Mouse (Mus musculus) thymus, postnatal 0 days (tissue): ENCODE measurements at regions not wholly inside any gene's neighbourhood (a gene's known extent, or its start where the extent isn't known, plus 50 kb on each side); places are given as distances from the start of the nearest gene placed in this dataset.
"Not testable (repeated sequence)": the region's sequence is repeated elsewhere in the genome, so short reads cannot be mapped to it uniquely, and the experiment has no call there.

ENCODE experiments used
- DNase-seq: peaks from one replicate; pipeline ENCODE4 v3.0.0-alpha.2; 2015; ENCODE audit warnings: low spot score

DNA sequence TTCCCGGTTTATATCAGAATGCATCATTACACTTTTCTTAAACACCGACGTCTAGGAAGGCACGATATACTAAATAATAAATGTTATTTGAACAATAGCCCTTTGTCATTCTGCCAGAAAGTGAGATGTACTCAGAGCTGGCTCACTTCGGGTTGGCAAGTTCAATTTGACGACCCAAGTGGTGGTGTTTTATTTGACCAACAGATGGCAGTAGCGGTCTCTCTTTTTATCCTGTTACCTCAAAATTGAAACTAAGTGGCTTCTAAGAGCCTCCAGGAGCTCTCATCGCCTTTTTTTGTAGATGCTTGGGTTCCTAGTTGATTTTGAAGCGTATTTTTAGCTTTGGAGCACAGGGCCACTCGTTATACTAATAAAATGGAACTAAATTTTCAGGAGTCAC lies 66.7 kb upstream of the Chmp2b start:
- DNase-seq = peak; percentile 59

DNA sequence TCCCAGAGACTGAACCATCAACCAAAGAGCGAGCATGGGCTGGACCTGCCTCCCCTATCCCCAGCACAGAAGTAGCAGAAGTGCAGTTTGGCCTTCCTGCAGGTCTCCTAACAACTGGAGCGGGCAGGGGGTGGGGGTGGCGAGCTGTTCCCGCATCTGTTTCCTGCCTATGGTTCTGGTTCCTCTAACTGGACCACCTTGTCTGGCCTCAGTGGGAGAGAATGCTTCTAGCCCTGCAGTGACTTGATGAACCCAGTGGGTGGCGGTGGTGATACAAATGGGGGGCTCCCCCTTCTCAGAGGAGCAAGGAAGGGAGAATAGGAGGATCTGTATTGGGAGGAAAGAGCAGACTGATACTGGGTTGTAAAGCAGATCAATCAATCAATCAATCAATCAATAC lies 69.2 kb upstream of the Chmp2b start:
- no peak for DNase-seq

DNA sequence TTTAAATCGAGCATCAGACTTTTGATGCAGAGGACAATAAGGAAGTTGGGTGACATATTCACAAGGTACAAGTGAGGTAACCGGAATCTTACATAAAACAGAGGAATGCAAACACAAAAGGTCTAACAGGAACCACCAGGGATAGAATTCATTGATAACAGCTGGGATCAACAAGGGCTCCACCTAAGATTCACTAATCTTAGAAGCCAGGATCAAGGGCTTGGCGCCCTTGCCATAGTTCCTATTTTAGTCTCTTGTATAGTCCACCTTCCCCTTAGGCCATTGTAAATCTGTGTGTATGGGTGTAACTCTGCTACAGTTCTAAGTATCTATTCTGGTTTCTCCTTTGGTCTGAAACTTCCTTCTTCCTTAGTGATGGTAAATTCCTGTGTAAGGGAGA lies 84.2 kb upstream of the Chmp2b start:
- DNase-seq = not testable (repeated sequence)

DNA sequence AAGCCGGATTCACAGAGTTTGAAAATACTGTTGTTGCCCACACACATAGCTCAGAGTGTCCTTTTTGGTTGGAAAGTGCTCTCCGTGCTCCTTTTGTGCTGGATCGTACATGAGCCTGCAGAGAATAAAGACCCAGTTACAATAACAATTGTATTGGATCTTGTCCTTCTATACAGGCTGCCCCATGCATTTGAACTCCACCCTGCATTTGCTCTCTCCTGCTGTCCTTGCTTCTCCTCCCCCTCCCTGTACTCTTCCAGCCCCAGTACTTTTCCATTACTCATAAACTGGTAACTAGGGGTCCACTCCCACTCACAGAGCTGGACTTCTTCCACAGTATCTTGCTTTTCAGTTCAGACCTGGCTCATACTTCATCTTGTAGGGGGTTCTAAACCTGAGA lies 86.5 kb upstream of the Chmp2b start:
- no peak for DNase-seq

DNA sequence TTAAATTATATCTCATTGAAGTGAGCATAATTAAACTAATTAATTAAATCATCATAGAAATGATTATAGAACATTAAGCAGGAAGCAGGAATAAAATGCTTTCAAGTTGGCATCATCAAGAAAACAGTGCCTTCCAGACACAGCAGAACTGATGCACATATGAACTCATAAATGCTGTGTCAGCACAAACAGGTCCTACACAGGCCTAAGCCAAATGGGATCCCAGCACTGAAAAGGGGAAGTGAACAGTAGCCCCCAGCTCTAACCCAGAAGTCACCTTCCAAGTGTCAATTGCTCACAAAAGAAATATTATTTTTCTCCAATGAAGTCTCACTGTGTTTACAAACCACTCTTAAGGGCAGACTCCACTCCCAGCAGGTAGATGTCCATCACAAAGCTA lies 93.0 kb upstream of the Chmp2b start:
- no peak for DNase-seq

DNA sequence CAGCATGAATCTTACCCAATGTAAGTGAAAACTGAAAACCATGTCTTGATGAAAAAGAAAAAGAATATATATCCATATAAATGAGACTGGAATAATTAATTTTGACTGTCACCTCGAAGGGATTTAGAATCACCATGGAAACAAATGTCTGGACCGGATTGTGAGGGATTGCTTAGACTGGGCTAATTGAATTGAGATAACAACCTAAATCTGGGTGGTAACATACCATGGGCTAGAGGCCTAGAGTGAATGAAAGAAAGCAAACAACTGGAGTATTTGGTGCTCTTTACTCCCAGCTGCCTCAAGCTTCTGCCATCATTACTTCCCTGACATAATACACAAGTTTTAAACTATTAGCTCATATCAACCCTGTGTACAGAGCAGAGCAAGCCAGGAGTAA lies 95.3 kb upstream of the Chmp2b start:
- DNase-seq = no peak

DNA sequence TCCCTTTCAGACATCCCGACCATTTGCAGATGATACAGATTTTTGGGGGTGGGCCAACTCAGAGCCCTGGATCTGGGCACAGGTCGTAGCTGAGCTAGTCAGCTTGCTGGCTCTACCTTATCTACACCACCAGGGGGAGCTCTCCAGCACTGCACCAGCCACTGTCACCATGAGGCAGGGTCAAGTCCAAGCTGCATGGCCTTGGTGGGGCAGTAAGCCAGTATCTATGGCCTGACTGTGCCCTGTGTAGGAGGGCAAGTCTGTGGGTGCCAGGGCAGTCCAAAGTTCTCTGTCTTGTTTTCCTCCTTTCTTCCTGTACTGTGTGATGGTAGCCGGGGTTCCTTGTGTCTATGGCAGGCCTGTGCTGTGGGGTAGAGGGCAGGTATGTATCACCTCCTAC lies 102.3 kb upstream of the Chmp2b start:
- DNase-seq = peak; percentile 14

DNA sequence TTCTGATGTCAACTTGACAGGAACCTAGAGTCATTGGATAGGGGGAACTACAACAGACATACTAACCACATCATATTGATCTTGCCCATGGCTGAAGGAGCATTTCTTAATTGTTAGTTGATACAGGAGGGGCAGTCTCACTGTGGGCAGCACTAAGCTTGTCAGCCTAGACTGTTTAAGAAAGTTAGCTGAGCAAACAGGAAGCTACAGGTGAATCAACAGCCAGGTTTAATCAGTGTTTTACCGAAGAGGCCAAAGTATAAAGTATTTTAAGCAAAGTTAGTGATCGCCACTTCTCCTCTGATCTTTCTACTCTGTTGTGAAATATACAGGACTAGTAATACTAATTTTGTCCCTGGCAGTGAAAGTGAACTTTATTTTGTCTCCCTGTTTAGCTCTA lies 109.6 kb upstream of the Chmp2b start:
- no peak for DNase-seq

DNA sequence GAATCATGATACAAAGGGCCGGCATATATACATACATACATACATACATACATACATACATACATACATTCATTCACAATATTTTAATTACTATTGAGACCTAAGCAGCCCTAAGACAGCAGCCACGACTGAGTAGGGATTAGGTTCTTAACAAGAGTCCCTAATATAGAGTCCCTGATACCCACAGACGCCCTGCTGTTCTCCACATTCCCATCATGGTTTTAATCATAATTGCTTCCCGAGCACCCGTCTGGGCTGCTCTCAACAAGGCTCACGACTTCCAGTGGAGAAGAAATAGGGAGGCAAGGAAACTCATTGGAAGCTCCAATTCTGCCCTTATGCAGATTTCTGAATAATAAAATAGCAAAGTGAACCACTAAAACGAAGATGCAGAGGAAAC lies 120.6 kb upstream of the Chmp2b start:
- DNase-seq = no peak

DNA sequence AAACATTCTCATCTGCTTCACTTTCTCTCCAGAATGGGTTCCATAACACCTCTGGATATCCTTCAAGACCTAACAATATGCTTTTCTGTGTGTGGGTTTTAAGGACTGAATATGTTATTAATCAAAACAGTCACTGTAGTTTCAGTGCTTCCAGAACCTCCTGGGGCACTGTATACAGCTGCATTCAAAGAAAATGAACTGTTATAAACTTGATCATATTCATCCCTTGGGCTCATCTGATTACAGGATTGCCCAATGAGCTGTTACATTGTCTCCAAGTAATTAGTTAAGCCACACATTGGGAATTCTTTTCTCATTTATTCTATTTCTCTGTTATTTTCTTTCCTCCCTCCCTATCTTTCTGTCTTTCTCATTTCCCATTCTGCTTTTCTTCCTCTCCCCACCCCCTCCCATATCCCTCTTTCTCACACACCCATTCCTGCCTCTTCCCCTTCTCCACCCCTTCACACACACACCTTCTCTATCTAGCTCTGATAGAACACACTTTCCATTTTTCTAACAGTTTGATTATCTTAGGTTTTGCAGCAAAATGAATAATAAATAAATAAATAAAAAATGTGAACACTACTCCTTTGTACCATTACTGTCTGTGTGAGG lies 121.3 kb upstream of the Chmp2b start:
- DNase-seq = no peak

DNA sequence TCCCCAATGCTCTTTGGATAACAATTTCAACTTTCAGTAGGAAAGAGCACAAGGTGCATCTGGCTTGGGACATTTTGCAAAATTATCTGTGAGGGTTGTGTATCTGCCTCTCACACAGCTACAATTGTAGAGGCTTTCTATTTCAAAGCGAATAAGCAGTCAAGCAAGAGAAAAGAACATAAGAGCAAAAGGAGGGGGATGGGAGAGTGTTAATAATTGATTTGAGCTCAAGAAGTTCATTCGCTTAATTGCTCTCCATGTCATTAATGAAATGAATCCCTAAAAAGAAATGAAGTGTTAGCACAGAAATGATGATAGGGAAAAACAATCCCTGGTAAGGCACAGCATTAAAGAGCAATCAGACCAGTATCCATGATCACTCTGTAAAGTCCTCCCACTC lies 121.4 kb upstream of the Vgll3 start:
- no peak for DNase-seq

DNA sequence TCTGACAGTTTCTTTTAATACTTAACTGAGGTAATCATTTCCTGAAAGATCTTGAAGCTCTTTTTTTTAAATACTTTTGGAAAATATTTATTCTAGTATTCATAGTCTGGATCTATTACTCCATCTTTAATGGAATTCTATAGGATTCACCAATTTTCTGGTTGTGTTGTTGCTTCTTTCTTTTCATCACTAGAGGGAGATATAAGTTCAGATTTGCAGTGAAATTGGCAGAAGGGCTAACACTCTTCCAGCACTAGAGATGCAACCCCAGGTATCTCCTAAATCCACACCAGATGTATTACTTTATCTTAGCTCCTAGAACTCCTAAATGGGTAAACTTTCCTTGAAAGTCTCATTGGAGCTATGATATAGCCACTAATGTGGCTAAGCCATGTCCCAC lies 99.4 kb upstream of the Vgll3 start:
- DNase-seq = no peak

DNA sequence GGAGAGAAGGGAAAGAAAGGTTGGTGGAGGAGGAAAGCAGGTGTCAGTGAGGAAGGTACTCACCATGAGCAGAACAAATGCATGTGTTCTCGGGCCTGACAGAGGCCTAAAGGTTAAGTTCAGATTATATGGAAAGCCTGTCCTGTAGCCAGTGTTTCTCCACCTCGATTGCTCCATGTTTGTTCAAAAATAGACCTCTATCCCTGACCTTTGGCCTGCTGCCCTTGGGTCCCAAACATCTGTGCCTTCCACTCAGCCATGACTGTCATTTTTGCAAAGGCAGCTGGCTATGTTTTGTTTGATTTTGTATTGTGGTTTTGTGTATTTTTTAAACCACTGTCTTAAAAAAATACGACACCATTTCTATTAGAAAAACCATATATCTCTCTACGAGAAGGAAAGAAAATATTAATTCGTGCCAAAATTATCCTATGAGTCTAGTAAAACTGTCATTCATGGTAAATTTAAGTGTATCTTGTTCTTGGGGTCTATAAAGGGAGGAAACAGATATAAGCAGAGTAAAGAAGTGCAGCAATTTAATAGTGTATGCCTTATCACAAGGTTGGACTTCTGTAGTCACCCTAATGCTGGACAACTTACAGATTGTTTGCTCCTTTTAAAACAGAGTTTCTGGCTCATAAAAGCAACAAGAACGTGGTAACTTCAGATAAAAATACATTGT lies 96.1 kb upstream of the Vgll3 start:
- DNase-seq = no peak

DNA sequence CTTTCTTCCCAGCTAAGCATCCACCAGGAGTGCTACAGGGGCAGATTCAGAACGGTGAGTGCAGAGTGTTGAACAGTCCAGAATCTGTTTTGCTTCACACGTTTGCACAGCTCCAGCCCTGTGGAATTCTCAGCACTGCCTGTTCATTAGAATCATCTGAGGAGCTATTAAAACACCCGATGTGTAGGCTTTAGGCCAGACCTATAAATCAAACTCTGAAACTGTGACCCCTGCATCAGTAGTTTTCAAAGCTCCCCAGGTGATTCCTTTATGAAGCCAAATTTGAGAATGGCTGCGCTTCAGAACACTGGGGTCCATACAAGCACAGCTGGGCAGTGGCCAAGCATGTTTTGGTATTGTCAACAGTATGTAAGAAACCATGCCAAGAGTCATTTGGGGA lies 94.1 kb upstream of the Vgll3 start:
- no peak for DNase-seq

DNA sequence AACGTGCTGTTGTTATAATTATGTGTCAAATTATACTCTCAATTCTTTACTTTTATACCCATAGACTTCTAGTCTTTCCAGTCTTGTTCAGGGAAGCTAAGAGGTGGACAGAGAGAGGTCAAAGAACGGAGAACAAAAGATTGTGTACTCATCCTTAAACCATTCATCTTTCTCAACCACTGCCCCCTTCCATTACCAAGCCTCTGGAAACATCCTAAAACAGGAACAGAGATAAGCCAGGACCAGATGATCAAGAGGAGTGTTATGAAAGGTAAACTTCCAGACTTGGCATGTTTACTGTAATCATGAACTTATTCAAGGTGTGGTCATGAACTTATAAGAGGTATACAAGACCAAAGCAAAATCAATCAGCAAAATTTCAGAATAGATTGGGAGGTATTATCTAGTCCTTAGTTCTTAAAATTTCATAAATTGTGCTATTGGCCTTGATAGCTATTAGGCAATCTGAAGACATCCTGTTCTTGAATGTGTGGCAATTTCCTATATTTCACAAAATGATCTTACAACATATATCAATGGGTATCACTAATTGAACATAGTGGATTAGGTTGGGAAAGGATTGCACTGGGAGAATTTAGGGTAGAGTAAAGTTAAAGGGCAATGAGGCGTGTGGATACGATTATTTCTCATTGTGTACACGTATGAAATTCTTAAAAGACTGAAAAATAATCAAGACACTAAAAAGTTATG lies 89.3 kb upstream of the Vgll3 start:
- DNase-seq = no peak

DNA sequence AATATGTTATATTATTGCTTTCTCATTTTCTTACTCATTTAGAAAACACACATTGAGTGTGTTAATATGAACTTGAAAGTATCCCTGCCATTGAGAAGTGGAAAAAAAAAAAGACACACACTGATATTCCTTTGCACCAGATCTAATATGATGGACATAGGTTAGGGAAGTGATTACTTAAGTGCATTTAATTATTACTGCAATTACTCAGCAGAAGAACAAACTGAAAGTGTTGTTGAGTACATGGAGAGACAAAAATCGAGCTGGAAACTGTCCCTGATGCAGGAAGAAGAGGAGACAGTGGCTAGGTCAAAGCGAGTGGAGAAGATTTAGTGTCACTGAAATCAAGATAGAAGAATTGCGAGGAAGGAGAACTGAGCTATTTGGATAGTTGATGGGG lies 88.8 kb upstream of the Vgll3 start:
- no peak for DNase-seq

DNA sequence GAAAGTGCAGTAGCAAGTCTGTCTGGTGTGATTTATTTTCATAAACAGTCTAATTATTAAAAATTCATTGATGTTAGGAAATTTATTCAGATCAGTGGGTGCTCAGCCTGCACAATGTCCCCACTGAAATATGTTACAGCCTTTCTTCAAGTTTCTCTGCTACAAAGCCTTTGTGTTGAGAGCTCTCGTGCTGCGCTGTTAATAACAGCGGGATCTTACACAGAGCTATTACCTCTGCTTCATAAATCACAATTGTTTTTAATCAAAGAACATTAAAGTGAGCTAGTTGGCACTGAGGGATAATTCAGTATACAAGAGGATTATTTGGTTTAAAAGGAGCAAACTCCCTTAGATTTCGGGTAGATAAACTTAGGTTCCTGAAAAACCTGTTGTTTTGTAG lies 85.7 kb upstream of the Vgll3 start:
- no peak for DNase-seq

DNA sequence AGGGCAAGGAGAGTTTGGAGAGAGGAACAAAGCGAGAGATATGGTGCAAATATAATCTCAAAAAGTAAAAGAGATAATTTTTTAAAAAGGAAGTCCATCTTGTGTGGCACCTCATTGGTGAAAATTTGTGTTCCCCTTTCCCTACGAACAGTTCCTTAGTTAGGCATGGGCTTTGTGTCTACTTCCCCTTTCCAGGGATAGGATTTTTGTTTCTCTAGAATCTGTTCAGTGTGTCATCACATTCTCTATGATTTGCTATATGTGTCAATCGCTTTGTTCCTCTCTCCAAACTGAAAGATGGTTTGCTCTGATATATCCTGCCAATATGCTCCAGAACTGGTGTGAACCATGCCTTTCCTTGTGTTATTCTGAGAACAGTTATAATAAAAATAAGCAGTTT lies 75.4 kb upstream of the Vgll3 start:
- no peak for DNase-seq

DNA sequence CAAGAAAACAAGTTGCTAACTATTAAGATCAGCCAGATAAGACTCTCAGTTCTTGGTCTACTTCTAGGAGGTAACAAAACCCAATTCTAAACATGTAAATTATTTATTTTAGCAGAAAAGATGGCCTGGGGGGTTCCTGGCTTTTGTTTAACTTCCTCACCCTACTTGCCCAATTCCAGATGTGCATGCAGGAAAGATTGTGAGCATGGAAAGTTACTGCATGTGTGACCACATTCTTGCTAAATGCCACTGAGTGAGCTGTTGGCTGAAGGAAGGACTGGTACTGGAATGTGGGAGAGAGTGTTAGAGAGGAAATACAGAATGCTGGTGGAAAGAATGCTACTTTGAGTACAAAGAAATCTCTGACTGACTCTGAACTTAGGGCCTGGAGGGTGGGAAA lies 72.1 kb upstream of the Vgll3 start:
- no peak for DNase-seq

DNA sequence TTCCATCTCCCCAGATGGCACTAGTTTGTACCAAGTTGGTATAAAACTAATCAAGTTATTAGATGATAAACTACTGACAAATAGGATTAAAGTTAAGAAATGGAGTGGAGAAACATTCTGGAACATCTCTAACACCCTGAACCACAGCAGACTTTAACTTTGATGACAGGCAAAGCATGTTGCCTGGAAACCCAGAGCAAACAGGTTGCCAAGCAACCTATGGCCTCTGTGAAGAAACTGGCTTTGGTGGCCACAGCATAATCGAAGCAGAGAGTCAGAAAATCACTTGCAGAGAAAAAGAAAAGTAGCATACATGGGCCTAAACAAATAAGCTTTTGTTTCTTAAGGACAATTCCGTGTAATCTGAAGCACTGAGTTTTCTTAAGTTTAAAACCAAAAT lies 59.4 kb upstream of the Vgll3 start:
- DNase-seq = no peak
